Mouse (Mus musculus) cerebellum, postnatal 4 days (tissue): ENCODE data around the gene Ogfod2.

Experiments used
- DNase-seq, 2 experiments: peaks; one replicate each; pipeline ENCODE4 v3.0.0; 2022; ENCODE audit warnings: low spot score in 2 of 2, mixed read lengths in 1 of 2

The Ogfod2 gene

DNA sequence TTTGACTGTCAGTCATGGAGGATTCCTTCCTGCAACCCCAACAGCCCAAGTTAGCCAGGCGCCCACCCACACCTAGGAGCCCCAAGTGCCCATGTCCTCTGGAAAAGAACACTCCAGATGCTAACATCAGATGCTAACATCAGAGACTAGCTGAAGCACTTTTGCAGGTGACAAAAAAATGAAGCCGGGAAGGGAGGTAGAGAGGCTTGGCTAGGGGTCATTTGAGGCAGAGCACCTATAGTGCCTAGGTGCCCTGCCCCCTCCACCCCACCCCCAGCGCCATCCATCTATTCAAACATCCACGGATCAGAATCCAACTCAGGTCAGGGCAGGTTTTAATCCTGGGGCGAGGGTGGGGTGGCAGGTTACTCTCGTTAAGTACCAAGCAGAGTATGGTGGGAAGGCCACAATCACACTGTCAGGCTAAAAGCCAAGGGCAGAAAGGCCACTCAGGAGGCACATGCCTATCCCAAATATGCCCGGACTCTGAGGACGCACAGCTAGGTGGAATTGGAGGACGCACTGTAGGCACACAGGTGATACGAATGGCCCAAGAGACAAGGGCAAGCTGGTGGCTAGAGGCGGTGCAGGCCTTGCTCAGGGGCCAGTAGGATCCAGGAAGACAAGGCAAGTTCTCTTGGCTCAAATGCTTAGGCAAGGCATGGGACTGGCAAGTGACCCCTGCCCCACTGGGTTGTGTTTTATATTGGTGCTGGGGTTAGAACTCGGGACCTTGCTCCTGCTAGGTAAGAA, 18.1 kb upstream of the Ogfod2 start:
- no peak for DNase-seq

DNA sequence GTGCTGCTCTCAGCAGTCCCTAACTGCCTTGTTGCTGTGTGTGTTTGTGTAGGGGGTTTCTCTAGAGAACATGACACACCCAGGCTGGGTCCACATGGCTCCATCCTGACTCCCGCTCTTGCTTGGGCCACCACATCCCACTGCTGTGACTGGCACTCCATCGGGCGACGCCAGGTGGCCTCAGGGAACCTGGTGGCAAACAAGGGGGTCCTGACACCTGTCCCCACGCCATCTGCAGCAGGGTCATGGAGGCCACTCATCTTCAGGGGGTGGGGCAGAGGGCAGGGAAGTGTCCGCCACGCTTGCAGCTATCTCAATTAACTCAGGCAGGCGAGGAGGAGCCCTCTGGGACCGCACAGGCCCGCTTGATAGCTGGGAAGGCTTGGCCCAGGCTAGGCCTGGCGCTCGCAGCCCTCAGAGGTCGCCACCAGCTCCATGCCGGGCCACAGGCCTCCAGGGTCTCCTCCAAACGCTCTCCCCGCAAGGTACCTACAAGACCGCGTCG, 17.0 kb upstream of the Ogfod2 start:
- no peak for DNase-seq

DNA sequence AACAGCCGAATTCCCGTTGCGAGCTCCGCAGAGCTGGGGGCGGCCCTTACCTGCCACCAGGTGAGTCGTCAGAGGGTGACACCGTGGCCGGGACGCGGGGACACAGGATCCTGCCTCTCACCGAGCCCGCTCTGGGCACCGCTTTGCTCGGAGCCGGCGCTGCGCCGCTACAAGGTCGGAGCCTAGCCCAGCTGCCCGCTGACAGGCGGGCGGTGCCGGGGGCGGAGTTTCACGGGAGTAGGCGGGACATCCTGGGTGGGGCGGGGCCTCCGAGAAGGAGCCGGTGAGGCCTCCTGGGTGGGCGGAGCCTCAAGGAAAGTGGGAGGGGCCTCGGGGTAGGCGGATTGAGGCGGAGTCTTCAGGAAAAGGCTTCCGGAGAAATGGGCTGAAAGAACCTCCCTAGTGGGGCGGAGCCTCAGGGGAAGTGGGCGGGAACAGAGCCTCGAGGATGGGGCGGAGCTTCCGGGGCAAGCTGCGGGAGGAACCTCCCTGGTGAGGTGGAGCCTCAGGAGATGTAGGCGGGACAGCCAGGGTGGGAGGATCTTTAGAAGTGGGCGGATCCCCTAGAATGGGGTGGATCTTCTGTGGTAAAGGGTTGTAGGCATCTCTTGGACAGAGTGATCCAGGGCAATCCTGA, 16.4 kb upstream of the Ogfod2 start, which contains the start of gene Abcb9:
TSS of gene Abcb9 (minus strand) at position 203 of the 637 bp plus-strand sequence.
- DNase-seq: peak; percentile 87 to 92

DNA sequence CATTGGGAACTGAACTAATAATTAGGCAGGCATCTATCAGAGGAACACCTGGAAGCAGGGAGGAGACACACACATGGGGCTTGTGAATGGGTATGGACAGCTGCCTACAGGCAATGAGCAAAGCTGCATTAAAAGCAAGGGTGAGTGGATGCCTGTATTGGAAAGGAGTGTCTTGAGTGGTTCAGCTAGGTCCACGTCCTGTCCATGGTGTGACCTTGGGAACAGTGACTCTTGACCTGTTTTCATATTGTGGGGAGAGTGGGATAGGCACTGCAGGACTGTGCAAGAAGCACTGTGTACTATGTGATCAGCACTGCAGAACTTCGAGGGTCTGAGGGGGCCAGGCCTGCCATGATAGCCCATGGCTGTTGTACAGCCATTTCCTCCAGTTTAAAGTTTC, 13.2 kb upstream of the Ogfod2 start:
- DNase-seq: no peak

DNA sequence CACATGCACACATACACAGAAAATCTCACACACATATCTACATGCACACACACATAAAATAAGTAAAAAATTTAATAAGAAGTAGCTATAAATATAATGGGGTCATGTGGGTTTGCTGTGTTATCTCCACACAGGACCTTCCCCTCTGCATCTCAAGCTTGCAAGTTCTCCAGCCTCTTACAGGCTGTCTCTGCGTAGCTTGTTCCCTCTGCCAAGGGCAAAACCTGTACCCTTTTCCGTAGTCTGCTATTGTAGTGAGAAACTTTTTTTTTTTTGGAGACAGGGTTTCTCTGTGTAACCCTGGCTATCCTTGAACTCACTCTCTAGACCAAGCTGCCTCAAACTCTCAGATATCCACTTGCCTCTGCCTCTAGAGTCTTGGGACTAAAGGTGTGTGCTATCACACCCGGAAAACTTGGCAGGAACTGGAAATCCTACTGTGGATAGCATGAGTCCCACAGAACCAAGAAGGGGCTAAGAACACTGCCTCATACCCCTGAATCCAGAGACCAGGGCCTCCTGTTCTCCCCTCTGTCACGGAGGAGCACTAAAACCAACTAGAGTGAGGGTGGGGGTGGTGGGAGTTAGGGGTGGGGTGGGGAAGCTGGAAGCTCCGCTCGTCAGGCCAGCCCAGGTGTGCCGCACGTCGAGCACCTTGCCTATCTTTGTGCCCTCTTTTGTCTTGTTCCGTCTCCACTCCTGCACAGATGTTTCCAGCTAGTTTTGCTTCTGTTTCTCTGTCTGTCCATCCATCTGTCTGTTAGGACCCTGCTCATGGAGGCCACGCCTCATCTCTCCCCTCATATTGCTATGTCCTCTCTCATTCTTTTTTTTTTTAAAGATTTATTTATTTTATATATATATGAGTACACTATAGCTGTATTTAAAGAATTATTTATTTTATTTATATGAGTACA, 11.7 kb upstream of the Ogfod2 start:
- no peak for DNase-seq

DNA sequence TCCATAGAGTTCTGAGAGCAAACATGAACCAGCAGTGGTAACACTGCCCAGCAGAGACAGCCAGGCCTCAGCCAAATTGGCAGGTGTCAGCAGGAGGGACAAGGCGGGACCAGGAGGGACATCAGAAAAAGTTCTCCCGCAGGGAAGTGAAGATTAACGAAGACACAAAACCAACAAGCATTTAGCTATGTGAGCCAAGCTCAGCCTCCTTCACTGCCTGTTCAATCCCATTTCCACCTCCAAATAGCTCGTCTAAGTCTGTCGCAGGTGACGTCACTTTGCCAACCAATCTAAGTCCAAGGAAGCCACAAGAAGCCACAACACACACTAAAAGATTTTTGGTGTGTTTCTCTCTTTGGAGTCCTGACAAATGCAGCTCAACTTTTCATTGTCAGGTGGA, 9.8 kb upstream of the Ogfod2 start:
- DNase-seq: no peak

DNA sequence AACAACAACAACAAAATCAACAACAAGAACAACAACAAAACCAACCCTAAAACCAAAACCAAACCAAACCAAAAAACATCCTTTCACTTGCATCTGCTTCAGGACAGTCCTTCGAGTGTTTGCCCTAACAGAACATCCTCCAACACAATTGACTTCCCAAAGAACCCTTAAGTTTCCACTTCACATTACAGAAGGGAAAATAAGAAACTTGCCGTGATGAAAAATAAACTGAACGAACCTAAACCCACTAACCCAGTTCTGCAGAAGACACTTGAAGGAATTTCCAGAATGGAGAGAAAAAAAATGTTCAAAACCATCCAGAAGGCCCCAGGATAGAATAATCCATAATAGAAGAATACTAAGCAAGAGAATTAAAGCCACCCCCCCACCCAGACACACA, 9.1 kb upstream of the Ogfod2 start:
- DNase-seq: no peak

DNA sequence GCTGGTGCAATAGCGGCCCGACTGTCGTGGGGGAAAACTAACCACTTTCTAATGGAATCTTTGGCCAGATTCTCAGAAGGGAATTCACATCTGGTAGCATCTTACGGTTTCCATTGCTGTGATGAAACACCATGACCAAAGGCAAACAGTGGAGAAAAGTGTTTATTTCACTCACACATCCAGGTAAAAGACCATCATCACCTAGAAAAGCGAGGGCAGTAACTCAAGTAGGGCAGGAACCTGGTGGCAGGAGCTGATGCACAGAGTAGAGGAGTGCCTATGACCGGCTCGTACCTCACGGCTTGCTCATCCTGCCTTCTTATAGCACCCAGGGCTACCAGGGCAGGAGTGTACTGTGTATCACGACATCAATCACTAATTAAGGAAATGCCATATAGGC, 8.5 kb upstream of the Ogfod2 start:
- no peak for DNase-seq

DNA sequence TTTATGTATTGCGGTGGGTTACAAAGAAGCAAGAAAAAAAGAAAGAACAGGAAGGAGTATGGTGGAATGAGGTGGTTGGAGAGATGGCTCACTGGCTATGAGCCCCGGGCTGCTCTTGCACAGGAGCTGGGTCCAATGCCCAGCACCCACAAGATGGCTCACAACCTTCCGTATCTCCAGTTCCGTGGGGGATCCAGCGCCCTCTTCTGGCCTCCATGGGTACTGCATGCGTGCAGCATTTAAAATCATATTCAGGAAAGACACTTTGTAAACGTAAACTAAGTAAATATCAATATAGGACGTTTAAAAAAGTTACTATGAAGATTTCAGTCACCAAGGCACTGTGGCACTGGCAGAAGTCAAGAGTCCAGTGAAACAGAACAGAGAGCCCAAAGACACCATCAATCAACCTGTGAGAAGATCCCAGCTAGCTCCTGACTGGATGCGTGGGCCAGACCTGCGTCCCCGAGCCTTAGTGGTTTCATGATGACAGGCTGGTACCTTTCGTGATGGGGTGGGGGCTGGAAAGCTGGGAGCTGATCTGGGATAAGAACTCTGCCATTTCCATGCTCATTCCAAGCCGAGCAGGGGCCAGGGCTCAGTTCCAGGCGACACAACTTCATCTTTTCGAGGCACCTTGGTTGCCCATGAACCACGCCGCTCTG, 888 bp upstream of the Ogfod2 start:
- peak in 1 of 2 experiments; percentile 51 for DNase-seq

DNA sequence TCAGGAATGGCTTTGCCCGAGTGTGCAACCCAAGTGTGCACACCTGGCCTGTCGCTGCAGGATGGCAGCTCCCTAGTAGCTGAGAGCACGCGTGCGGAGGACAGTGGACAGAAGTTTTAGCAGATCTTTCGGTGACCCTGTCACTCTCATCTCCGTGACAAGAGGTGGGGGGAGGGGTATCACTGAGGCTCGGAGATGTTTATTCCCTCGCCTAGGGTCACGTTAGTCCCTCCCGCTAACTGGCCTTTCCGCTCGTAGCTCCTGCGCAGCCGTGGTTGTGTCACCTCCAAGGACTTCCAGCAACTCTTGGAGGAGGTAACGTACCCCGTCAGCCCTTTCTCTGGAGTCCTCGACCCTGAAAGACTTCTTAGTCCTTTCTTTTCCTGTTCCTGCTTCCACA, 434 bp downstream of the Ogfod2 start:
- DNase-seq: peak in 1 of 2 experiments; percentile 34

DNA sequence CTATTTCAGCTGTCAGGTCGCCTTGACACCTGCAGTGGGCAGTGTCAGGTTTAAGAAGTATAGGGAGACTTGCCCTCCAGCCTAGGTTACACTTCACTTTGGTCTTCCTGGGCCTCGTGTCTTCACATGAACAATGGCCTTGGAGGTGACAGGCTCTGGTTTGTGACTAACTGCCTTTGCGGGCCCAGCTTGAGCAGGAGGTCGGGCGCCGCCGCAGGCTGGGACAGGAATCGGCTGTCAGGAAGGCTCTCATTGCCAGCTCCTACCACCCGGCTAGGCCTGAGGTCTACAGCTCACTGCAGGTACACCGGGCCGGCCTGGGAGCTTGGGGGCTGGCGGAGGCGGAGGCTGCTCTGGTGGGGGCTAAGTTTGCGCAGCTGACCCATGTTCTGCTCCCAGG, 933 bp downstream of the Ogfod2 start:
- DNase-seq: peak in 1 of 2 experiments; percentile 54

DNA sequence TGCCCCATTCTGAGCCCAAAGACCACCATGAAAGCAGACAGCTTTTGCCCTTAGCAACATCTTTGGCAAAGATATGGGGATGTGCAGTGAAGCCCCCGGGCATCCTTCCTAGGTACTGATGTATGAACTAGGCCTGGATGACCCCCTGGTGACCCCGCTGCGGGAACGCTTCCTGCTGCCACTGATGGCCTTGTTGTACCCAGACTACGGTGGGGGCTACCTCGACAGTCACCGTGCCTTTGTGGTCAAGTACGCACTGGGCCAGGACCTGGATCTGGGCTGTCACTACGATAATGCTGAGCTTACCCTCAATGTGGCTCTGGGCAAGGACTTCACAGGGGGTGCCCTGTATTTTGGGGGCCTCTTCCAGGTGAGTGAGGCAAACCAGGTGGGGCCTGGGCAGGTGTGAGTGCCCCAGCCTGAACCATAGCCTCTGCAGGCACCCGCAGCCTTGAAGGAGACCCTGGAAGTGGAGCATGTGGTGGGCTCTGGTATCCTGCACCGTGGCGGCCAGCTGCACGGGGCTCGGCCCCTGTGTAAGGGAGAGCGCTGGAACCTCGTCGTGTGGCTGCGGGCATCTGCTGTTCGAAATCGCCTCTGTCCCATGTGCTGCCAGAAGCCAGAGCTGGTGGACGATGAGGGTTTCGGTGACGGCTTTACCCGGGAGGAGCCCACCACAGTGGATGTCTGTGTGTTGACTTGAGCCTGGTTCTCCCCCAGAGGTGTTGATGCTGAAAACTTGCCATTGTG, 2.4 kb downstream of the Ogfod2 start:
- DNase-seq: no peak

DNA sequence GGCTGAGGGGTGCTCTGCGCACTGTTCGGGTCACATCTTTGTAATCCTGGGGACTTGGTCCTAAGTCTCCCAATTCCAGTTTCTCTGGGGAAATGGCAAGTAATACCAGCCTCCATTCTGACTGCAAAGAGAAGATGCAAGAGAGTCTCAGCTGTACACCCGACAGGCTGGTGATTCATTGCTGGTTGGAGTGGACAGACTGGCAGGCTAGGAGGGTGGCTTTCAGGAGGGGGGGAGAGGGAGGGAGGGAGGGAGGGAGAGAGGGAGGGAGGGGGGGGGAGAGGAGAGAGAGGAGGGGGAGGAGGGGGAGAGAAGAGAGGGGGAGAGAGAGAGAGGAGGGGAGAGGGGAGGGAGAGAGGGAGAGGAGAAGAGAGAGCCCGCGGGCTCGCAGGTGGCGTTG, 3.4 kb downstream of the Ogfod2 start:
- no peak for DNase-seq

DNA sequence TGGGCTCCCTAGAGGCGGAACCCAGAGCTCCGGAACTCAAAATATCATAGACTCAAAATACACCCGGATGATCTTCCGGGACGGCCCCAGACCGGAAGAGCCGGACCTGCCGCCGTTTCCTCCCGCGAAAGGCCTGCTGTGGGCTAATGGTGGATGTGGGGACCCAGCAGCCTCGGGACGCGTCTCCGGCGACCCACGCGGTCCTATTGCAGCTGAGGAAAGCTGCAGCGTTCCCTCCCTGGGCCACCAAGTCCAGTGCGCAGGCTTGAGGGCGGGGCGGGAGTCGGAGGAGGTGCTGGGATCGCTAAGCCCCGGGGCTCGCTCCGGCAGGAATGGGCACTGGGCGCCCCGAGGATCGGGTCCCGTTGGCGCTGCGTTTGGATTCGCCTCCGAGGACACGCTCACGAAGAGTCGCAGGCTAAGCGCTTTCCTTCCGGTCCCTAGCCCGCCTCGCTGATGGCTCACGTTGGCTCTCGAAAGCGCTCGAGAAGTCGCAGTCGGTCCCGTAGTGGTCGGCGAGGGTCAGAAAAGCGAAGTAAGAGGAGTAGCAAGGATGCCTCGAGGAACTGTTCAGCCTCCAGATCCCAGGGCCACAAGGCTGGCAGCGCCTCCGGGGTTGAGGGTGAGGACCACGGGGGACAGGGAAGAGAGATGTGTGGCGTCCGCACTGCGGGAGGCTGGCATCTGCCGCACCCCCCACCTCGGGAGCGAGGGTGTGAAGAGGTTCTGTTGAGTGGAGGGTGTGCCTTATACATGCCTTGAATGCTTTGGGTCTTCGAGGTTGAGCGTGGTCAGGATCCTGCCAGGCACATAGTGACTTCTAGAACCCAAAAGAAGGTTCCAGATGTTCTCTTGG, 4.1 kb downstream of the Ogfod2 start, which contains the start of gene Arl6ip4:
TSS of gene Arl6ip4 (plus strand) at position 100 of the 856 bp plus-strand sequence.
- peak; percentile 70 to 85 for DNase-seq

DNA sequence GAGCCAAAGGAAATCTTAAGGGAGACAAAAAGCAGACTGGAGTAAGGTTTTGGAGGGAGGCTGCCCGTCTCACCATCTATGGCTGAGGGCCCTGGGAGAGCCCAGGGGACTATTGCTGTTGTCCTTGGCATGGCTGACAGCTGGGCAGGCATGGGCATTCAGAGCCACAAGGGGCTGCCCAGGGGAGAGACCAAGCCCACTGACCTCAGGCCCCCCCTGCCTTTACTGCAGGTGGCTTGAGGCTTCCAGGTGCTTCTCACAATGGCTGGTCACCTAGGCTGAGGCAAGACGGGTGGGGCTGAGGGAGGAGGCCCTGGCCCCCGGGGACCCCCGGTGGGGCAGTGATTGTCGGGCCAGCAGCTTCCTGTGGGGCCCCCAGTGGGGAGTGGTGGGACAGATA, 7.1 kb downstream of the Ogfod2 start:
- no peak for DNase-seq

DNA sequence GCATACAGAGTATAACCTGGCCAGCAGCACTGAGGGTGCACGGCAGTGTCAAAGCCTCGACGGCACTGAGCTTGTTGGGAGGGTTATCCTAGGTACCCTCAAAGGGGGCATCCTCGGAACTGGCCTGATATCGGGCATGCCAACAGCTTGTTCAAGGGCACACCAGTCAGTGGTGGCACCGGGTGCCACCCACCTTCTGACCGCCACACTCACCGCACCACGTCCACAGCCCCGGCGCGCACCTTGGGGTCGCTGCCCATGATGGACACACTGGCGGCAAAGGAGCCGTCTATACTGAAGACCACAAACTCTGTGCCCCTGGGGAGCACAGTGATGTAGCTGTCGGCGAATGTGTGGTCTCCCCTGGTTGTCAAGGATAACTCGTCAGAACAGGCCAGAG, 10.3 kb downstream of the Ogfod2 start:
- DNase-seq: no peak

DNA sequence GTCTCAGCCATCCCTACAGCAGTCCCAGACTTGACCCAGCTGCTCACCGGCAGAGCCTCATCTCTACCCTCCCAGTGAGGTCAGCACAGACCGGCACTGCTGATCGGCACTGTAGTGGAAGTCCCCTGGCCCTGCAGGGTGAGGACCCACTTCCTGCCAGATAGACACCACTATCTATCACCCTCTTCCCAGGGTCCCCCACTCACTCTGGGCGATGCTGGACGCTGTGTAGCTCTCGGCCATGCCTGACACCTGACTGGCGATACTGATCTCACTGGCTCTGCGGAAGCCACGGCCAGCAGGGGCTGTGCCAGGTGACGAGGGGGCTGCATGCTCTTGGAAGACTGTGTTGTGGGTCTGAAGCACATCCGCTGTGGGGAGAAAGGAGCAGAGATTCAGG, 13.0 kb downstream of the Ogfod2 start:
- no peak for DNase-seq

DNA sequence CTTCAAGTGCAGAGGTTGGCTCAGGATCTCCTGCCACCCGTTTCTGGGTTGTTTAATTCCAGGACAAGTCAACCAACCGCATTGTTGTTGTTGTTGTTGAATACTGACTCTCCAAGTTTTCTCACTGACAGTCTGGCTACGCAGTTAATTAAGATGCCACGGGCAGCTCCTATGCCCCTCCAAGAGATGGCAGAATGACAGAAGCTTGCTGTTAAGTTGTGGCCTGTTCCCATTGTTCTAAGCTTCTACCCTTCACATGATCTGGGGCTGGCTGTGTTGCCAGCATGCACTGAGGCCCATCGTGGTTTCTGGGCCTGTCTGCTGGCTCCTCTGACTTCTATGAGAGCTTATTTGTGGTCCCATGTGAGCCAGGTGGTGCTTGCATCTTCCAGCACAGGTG, 22.2 kb downstream of the Ogfod2 start:
- no peak for DNase-seq

DNA sequence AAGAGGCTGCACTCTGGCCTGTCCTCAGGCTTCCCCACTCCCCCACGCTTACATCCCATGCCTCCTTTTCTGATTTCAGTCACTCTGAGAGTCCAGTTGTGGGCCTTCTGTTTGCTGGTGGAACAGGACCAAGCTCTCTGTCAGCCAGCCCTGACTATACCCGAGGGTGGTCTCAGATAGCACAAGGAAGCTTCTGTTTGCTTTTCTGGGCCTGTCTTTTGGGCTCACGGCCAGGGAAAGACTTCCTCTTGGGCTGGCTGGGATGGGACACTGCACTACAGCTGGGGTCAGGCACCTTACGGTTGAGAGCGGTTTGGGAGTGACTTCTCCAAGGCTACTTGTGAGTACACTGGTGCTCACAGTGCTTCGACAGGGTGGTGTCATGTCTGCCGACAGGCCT, 26.0 kb downstream of the Ogfod2 start:
- peak in 1 of 2 experiments; percentile 38 for DNase-seq

DNA sequence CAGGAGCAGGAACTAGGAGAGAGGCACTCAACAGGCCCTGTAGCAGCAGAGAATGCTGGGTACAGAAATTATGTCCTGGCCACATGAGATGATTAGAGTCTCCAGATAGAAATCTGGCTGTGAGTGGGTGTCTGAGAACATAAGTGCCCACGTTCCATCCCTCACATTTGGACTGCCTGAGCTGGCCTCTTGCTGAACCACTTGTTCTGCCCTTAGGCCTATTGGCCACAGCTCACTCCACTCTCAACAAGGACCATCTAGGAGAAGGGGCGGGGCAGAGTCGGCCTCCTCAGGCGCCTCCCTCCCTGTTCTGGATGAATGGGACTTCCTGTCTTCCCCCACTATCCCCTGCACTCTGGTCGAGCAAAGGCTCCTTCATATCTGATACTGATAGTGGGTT, 36.9 kb downstream of the Ogfod2 start:
- no peak for DNase-seq
